Mouse (Mus musculus) ES-Bruce4 (cell line): ENCODE measurements around the gene Lhfpl2.

Experiments used
- CTCF ChIP-seq: IDR thresholded peaks from one replicate; pipeline ENCODE4 v1.8.1; 2011; ENCODE audit warnings: low read depth, low read length
- POLR2A ChIP-seq: IDR thresholded peaks from one replicate; pipeline ENCODE4 v1.8.1; 2011; ENCODE audit warnings: low read length; ENCODE audit not compliant: insufficient read depth

DNA sequence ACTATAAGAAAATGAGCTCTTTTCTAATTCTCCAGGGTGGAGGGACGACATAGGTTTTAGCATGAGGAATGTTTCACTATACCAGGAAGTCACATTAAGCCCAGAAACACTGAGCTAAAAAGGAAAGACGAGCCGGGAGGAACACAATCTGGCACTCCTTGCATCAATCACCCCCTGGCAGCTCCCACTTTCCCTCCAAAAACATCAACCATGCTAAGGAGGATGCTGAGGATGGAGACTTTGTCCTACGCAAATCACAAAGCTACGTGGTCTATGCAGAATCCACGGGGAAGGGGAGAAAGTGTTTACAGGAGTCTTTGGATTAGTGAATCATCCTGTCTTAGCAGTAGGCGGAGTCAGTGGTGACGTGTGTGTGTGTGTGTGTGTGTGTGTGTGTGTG is 142.2 kb downstream of the Lhfpl2 start:
- TF ChIP-seq POLR2A (no peak), CTCF (no peak)
